Mouse (Mus musculus): ENCODE measurements around the gene Golga2. TPM values are rescaled to one million over a fixed set of nuclear protein-coding genes. Genes with fewer than 3 reads are reported as not detected.

Gene Golga2
- polyA plus RNA-seq, 1 experiment from 2014 or later: 30.0 TPM

DNA sequence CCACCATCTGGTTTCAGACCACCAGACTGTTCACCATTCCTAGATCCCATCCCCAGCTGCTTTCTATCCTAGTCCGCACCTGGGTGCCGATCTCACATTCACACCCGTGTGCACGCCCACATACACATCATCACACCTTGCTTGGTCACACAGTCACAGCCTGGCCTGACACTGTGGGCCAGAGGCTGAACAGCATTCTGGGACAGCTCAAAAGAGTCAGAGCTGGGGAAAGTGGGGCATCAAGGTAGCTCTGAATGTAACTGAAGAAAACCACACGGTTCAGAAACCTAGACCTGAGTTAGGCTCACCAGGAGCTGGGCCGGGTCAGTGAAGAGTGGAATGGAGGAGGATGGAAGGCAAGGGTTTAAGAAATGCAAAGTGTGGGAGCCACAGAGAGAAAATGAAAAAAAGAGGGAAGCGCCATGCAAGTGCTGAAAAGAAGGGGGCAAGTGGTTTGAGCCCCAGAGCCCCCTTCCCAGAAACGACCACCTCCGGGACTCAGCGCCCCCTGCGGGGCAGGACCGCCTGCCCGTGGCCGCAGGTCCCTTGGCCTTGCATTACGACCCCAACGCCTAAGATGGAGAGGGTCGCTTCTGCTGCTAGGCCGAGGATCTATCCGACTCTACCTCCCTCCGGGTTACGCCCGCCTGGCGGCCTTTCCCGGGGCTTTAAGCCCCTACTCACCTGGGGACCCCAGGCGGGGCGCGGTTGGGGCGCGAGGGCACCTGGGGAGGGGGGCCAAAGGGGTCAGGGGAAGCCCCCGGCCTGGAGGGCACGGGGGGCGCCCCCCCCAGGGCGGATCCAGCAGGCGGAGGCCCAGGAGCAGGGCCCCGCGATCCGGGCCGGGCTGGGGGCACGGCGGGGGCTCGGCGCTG is 24.5 kb downstream of the Golga2 start:
- H3K9me3 ChIP-seq: no peaks in the 10 kb centered on the region
- H3K4me1 ChIP-seq (replicated peaks): peaks cover 21% of the 10 kb centered on the region
- H3K27ac ChIP-seq (replicated peaks): no peak overlapping the region
- H3K27me3 ChIP-seq: peaks cover 34% of the 10 kb centered on the region
- H3K4me2 ChIP-seq: peak overlapping the region; percentile 90
- 10% methylated on average over 40 of the region's 42 CpGs for WGBS
- H3K4me3 ChIP-seq: peak overlapping the region; percentile 48
- ATAC-seq (ENCODE audit: low read depth): no peak
- peak overlapping the region; percentile 75 for H3K9ac ChIP-seq
- peaks cover 61% of the 10 kb centered on the region for H3K36me3 ChIP-seq

- H3K36me3 ChIP-seq: peaks cover 56% of the 10 kb centered on the region
- WGBS: 2% methylated on average over 49 of the region's 56 CpGs
- no peaks in the 10 kb centered on the region for H3K9me3 ChIP-seq
- peaks cover 39% of the 10 kb centered on the region for H3K27me3 ChIP-seq
- peak overlapping the region; percentile 75 for H3K9ac ChIP-seq
- no peak overlapping the region for H3K27ac ChIP-seq (replicated peaks)
- H3K4me2 ChIP-seq: peak overlapping the region; percentile 90
- ATAC-seq (ENCODE audit: low read depth): peak; percentile 41
- H3K4me3 ChIP-seq: peak overlapping the region; percentile 48
- H3K4me1 ChIP-seq (replicated peaks): peaks cover 28% of the 10 kb centered on the region
Observed at GRCm38 (mm10) chr2:32312318-32312964, 25.3 kb downstream of the Golga2 start.

- H3K27ac ChIP-seq (replicated peaks): no peak overlapping the region
- 92% methylated on average over 14 of the region's 14 CpGs for WGBS
- no peaks in the 10 kb centered on the region for H3K9me3 ChIP-seq
- no peak overlapping the region for H3K4me3 ChIP-seq
- no peak overlapping the region for H3K9ac ChIP-seq
- no peak for ATAC-seq (ENCODE audit: low read depth)
- H3K36me3 ChIP-seq: peaks cover 37% of the 10 kb centered on the region
- H3K4me1 ChIP-seq (replicated peaks): peaks cover 47% of the 10 kb centered on the region
- peaks cover 50% of the 10 kb centered on the region for H3K27me3 ChIP-seq
- no peak overlapping the region for H3K4me2 ChIP-seq
Observed at GRCm38 (mm10) chr2:32314831-32315230, 27.6 kb downstream of the Golga2 start.

DNA sequence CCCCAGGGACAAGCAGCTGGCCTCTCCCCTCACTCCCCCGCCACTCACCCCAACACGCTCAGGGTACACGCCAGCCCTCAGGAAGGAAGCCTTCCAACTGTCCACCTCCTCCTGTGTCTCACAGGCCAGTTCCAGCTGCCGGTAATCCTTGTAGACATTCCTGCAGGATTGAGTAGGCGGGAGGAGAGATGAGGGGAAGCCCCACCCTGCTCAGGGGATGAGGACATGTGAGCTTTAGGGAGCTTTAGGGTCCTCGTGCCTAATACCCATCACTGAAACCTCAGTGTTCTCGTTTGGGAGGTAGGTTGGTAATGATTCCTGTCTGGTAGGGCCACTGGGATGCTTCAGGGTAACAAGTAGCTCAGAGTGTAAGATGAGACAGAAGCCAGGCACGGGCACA is 28.6 kb downstream of the Golga2 start:
- 34% methylated on average over 8 of the region's 8 CpGs for WGBS
- Histone ChIP-seq H3K4me1 (replicated peaks) (peaks cover 48% of the 10 kb centered on the region), H3K9ac (no peak overlapping the region), H3K27me3 (peaks cover 51% of the 10 kb centered on the region), H3K27ac (replicated peaks) (peak overlapping the region; percentile 4; the same call in 1 of the 2 replicates), H3K9me3 (no peaks in the 10 kb centered on the region), H3K4me2 (no peak overlapping the region), H3K36me3 (peaks cover 36% of the 10 kb centered on the region), H3K4me3 (no peak overlapping the region)
- no peak for ATAC-seq (ENCODE audit: low read depth)

DNA sequence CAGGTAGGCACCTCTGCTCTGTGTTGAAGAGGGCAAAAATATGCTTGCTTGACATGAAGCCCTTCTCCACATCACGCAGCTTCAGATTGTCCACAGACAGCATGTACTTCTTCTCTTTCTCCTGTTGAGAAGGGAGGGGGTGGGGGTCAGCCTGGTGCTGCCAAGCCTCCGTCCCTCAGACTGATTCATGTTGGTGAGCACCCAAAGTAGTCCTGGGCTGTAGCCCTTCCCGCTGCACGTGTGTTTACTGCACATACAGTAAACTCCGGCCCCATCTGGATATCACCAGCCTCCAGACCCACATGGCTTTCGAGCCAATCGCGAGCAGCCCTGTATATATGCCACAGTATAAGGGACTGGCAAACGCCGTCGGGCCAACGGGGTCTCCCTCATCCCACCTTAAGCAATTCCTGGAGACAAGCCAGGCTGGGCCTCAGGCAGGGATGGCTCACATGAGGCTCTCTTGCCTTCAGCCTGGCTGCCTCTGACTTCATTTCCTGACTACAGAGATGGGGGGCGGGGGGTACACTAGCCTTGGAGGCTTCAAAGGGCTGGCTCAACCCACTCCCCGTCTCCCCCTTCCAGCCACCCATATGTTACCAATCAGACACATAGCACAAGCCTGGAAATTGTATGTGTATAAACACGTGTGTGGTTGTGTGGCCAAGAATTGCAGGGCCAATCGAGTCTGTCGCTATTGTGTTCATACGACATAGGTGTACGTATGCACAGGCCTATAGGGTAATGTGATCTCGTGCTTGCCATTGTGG is 29.9 kb downstream of the Golga2 start:
- ATAC-seq (ENCODE audit: low read depth): peak; percentile 6; the same call in 1 of the 2 replicates
- peaks cover 40% of the 10 kb centered on the region for H3K4me1 ChIP-seq (replicated peaks)
- no peak overlapping the region for H3K4me3 ChIP-seq
- peaks cover 31% of the 10 kb centered on the region for H3K36me3 ChIP-seq
- WGBS: 71% methylated on average over 20 of the region's 20 CpGs
- H3K27me3 ChIP-seq: peaks cover 40% of the 10 kb centered on the region
- no peaks in the 10 kb centered on the region for H3K9me3 ChIP-seq
- H3K9ac ChIP-seq: no peak overlapping the region
- peak overlapping the region; percentile 49; the same call in 1 of the 2 replicates for H3K27ac ChIP-seq (replicated peaks)
- H3K4me2 ChIP-seq: no peak overlapping the region

- peaks cover 43% of the 10 kb centered on the region for H3K4me1 ChIP-seq (replicated peaks)
- peak overlapping the region; percentile 26 for H3K4me3 ChIP-seq
- peaks cover 34% of the 10 kb centered on the region for H3K36me3 ChIP-seq
- WGBS: 10% methylated on average over 16 of the region's 19 CpGs
- peak overlapping the region; percentile 38 for H3K4me2 ChIP-seq
- peaks cover 40% of the 10 kb centered on the region for H3K27me3 ChIP-seq
- peak overlapping the region; percentile 60 for H3K9ac ChIP-seq
- H3K9me3 ChIP-seq: no peaks in the 10 kb centered on the region
- peak overlapping the region; percentile 81 for H3K27ac ChIP-seq (replicated peaks)
- ATAC-seq (ENCODE audit: low read depth): peak; percentile 34; the same call in 1 of the 2 replicates
Observed at GRCm38 (mm10) chr2:32317791-32318417, 30.7 kb downstream of the Golga2 start.

DNA sequence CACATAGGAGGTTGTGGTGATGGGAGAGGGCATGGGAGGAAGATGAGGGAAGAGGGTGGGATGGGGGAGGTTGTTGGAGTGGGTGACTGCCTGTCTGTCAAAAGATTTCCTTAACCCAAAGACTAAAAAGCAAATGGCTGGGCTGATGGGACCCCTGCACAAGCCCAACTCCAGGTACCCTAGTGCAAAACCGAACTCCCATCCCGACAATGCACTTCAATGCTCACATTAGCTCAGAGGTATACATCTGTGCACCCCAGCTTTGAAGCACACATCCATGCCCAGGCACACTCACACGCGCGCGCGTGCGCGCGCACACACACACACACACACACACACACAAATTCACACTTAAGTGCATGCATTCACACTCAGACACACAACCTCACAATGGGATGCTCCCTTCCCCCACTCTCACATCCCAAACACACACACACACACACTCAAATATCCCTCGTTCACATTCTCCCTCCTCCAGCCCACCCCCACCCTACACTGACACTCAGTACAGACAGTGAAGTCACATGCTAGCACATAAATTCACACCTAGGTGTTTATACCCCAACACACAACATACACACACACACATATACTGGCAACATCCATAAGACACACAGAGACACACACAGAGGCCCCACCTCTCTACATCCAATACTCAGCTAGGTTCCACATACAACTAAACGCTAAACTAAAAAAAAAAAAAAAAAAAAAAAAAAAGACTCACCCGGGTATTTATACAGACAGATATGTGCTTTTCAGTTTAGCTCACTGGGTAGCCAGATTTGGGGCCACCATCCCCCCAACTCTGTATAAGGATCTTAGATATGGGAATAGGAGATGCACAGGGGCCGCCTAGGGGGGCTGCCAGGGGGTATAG is 31.8 kb downstream of the Golga2 start:
- WGBS: 81% methylated on average over 14 of the region's 14 CpGs
- H3K4me2 ChIP-seq: peak overlapping the region; percentile 38
- peak overlapping the region; percentile 81 for H3K27ac ChIP-seq (replicated peaks)
- peak overlapping the region; percentile 60 for H3K9ac ChIP-seq
- H3K27me3 ChIP-seq: peaks cover 34% of the 10 kb centered on the region
- H3K36me3 ChIP-seq: peaks cover 37% of the 10 kb centered on the region
- H3K9me3 ChIP-seq: no peaks in the 10 kb centered on the region
- H3K4me1 ChIP-seq (replicated peaks): peaks cover 50% of the 10 kb centered on the region
- ATAC-seq (ENCODE audit: low read depth): no peak
- peak overlapping the region; percentile 26 for H3K4me3 ChIP-seq

DNA sequence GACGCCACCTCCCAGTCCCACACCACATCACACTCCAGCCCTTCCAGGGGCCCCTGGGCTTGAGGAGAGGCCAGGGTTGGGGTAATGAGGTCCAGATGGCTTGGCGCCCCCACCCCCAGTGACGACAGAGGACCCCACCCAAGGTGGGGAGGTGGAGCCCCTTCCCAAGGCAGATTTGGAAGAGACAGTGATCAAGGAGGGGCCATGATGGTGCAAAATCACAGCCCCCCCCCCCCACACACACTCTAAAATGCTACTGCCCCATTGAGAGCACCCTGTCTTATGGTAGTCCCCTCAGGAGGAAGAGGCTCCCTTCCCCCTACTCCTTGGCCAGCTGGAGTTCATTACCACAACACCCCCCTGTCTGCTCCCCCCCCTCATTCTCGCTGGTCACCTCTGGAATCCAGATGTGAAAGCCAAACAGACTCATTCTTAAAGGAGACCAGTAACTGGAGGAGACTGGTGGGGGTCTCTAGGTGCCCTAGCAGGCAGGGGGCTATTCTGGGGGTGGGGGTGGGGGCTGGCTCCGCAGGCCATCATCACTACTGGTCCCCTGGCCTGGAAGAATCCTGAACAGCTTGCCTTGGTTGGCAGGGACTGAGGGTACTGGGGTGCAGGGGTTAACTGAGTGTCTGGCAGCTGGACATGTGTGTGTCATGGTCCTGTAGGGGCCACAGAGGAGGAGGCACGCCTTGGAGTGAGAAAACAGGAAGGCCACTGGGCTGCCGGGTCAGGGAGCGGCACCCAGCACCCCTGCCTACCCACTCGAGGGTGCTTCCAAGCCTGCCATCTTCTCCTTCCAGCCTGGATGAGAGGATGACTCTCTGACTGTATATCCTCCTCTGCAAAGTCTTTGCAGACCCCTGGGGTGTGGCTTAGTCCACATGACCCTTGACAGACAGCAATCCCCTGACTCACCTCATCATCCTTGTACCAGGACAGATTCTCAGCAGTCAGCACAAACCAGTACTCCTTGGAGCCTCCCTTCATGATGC is 32.7 kb downstream of the Golga2 start:
- 0 out of 2 replicates have a peak overlapping the region, but pooled peaks have one; percentile 18 for H3K4me2 ChIP-seq
- H3K9ac ChIP-seq: 0 out of 2 replicates have a peak overlapping the region, but pooled peaks have one; percentile 26
- H3K4me1 ChIP-seq (replicated peaks): peaks cover 50% of the 10 kb centered on the region

GRCm38 (mm10) chr2:32320721-32321120 is 33.5 kb downstream of the Golga2 start:
- H3K4me2 ChIP-seq: no peak overlapping the region
- H3K27ac ChIP-seq (replicated peaks): no peak overlapping the region
- H3K27me3 ChIP-seq: peaks cover 24% of the 10 kb centered on the region
- no peaks in the 10 kb centered on the region for H3K9me3 ChIP-seq
- peaks cover 31% of the 10 kb centered on the region; the same call in 1 of the 2 replicates for H3K36me3 ChIP-seq
- peaks cover 50% of the 10 kb centered on the region for H3K4me1 ChIP-seq (replicated peaks)
- no peak overlapping the region for H3K4me3 ChIP-seq
- no peak overlapping the region for H3K9ac ChIP-seq
- ATAC-seq (ENCODE audit: low read depth): no peak
- WGBS: 71% methylated on average over 11 of the region's 11 CpGs

More for the DNA sequence above, 32.7 kb downstream of the Golga2 start:
- ATAC-seq (ENCODE audit: low read depth): no peak
- Histone ChIP-seq H3K36me3 (peaks cover 38% of the 10 kb centered on the region), H3K27me3 (peaks cover 29% of the 10 kb centered on the region), H3K4me3 (no peak overlapping the region), H3K27ac (replicated peaks) (no peak overlapping the region; the same call in 1 of the 2 replicates), H3K9me3 (no peaks in the 10 kb centered on the region)
- 50% methylated on average over 9 of the region's 9 CpGs for WGBS
